Mouse (Mus musculus) ES-E14 (cell line): ENCODE data around the gene Mapk7.

Source experiments
- HCFC1 ChIP-seq: IDR thresholded peaks from 2 replicates; pipeline ENCODE4 v1.6.1; 2012; ENCODE audit warnings: low read length, inconsistent platforms, borderline replicate concordance; ENCODE audit not compliant: insufficient read depth
- ZC3H11A ChIP-seq: IDR thresholded peaks from 2 replicates; pipeline ENCODE4 v1.6.1; 2012; ENCODE audit warnings: low read depth, mild to moderate bottlenecking, inconsistent platforms, low read length, borderline replicate concordance
- ZNF384 ChIP-seq: IDR thresholded peaks from 2 replicates; pipeline ENCODE4 v1.6.1; 2012; ENCODE audit warnings: low read depth, low read length, inconsistent platforms

DNA sequence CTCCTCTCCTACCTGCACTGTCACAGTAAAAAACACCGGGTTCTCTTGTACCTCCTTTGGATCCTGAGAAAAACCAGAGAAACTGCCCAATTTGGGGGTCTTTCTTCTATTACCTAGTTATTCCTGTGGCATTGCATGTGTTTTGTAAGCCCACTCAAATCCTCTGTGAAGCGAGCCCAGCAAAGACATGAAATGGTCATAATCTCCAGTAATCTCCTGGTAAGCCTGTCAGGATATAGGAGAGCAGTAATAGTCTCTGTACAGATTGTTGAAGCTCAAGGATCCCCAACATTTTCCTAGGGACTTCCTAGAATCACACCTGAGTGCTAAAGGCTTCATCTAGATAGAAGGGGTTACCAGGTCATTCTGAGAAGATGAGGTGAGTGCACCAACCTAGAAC lies 46.9 kb upstream of the Mapk7 start:
- TF ChIP-seq ZC3H11A = no peak
- TF ChIP-seq ZNF384 = no peak
- TF ChIP-seq HCFC1 = no peak
